In the genomic region with DNA sequence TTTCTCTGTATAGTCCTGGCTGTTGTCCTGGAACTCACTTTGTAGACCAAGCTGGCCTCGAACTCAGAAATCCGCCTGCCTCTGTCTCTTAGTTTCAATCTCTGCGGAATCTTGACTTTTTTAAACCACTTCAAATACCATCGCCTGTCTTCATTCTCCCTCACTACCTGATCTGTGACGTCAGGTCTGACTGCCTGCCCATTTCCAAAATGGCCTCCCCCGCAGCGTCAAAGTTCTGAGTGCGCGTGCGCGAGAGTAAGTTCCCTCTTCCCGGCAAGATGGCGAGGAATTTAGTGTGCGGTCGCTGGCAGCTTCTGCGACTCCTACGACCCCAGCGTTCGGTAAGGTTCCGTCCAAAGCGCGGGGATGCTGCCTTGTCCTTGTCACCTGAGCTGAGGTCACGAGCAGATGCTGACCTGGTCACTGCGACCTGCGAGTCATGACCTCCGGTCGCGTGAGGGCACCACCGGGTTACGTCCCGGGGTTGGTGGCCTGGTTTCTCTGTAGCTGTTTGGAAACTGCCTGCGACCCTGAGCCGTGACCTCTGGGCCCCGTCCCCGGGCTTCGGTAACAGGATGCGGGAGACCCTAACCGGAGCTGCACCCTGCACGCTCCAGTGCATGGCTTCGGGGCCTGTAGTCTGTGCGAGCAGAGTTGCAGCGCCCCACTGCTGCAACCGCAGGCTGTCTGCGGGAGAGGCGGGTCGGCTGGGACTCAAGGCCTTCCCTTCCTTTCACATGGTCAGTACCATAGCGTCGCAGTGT, we compare ENCODE assay signal across 8 mouse cellular contexts. TPM values are rescaled to one million over a fixed set of nuclear protein-coding genes. Genes with fewer than 3 reads are reported as not detected.
A peak's percentile ranks its signal among the peaks of the same experiment; 100 is the strongest.
DNase-seq lines count a peak whose midpoint lies in the region; ATAC-seq lines count a peak whose summit lies in the region.

A gene (plus strand): TSS at position 258 of the 764 bp plus-strand sequence.

- H3K9me3 ChIP-seq in hindbrain, embryonic 12.5 days (replicated peaks): no peaks in the 10 kb centered on the region

- peak within 1 kb of the TSS; percentile 80 for H3K27ac ChIP-seq in hindbrain, embryonic 12.5 days

- DNase-seq in Muller cell, postnatal 12 days (ENCODE audit: inconsistent ontology term): peak; percentile 91
- peak; percentile 95 for DNase-seq in cerebellum, adult 9-11 months
- DNase-seq in frontal cortex, postnatal 10 days (ENCODE audit: low spot score in 2 of 2): peak; percentile 87 to 93
- peak; percentile 96 to 97 for DNase-seq in layer of hippocampus, postnatal 14 days (ENCODE audit: low spot score in 2 of 2)
- peak; percentile 97 for DNase-seq in lung, postnatal 14 days
- DNase-seq in retina, adult 2 months (ENCODE audit: low read depth, low spot score): peak; percentile 89
- peak; percentile 96 to 97 for DNase-seq in thymus, postnatal 36 days

- no peaks in the 10 kb centered on the region for H3K27me3 ChIP-seq in hindbrain, embryonic 12.5 days

- peak within 1 kb of the TSS; percentile 93 for H3K4me3 ChIP-seq in hindbrain, embryonic 12.5 days

- under 1% methylated on average over 48 of the region's 48 CpGs for WGBS in hindbrain, embryonic 12.5 days

- H3K4me1 ChIP-seq in hindbrain, embryonic 12.5 days: peaks cover 15% of the 10 kb centered on the region

- H3K9ac ChIP-seq in hindbrain, embryonic 12.5 days: peak within 1 kb of the TSS; percentile 91

- peak; percentile 91 for ATAC-seq in hindbrain, embryonic 12.5 days (ENCODE audit: low FRiP score)

- peak within 1 kb of the TSS; percentile 80 for H3K4me2 ChIP-seq in hindbrain, embryonic 12.5 days (replicated peaks)

- peaks cover 14% of the 10 kb centered on the region for H3K36me3 ChIP-seq in hindbrain, embryonic 12.5 days

RNA-seq across cellular contexts. Expression of the gene that starts here (rescaled TPM):
- 39.2 and 42.2 TPM in 2 replicates for polyA plus RNA-seq in hindbrain, embryonic 12.5 days (2016; fragmentation: Nextera tagmentation; extraction: Ambion mirVana)
- total RNA-seq in layer of hippocampus, postnatal 14 days (2021): 10 to 100 TPM; 57.3 to 59.2 TPM

Comparison
In these comparisons a context has a peak if more than half of its experiments do, and no peak if none do; other contexts are left out.
1. Peak in every context shown above with its lines: DNase-seq, ATAC-seq, H3K4me3 ChIP-seq and H3K27ac ChIP-seq.